Mouse (Mus musculus) lung, postnatal 0 days (tissue): Measurements from ENCODE around the gene Jagn1. TPM values are rescaled to one million over a fixed set of nuclear protein-coding genes. Genes with fewer than 3 reads are reported as not detected.

Source experiments
- ATAC-seq: fragments of 200-750 bp; cut with Nextera tagmentation; 2 replicates; pipeline ENCODE4 v1.8.0; 2017; ENCODE audit warnings: moderate library complexity
- DNase-seq: peaks from one replicate; pipeline ENCODE4 v3.0.0-alpha.2; 2016; ENCODE audit warnings: low spot score
- H3K27ac ChIP-seq: fragments of 300-500 bp; sonication (generic); 2 replicates; pipeline ENCODE4 v1.5.1; 2014; ENCODE audit warnings: antibody characterized with exemption, mild to moderate bottlenecking, low read length, mixed read lengths
- H3K27me3 ChIP-seq: fragments of 300-500 bp; sonication (generic); replicated peaks from 2 replicates; pipeline ENCODE4 v1.6.1; 2014; ENCODE audit warnings: low read length, mixed read lengths; ENCODE audit not compliant: insufficient read depth
- H3K36me3 ChIP-seq: fragments of 300-500 bp; sonication (generic); 2 replicates; pipeline ENCODE4 v1.6.1; 2014; ENCODE audit warnings: low read length, mixed read lengths; ENCODE audit not compliant: insufficient read depth
- H3K4me1 ChIP-seq: fragments of 300-500 bp; sonication (generic); 2 replicates; pipeline ENCODE4 v1.6.1; 2014; ENCODE audit warnings: antibody characterized with exemption, low read depth, low read length, mixed read lengths; ENCODE audit not compliant: insufficient read depth
- H3K4me2 ChIP-seq: fragments of 300-500 bp; sonication (generic); replicated peaks from 2 replicates; pipeline ENCODE4 v1.6.1; 2014; ENCODE audit warnings: low read depth, mild to moderate bottlenecking, low read length, moderate library complexity, mixed read lengths
- H3K4me3 ChIP-seq: fragments of 300-500 bp; sonication (generic); 2 replicates; pipeline ENCODE4 v1.5.1; 2014; ENCODE audit warnings: low read depth, low read length
- H3K9ac ChIP-seq: fragments of 300-500 bp; sonication (generic); replicated peaks from 2 replicates; pipeline ENCODE4 v1.6.1; 2014; ENCODE audit warnings: low read depth, mild to moderate bottlenecking
- H3K9me3 ChIP-seq: fragments of 300-500 bp; sonication (generic); 2 replicates; pipeline ENCODE4 v1.6.1; 2016; ENCODE audit warnings: low read length, mixed read lengths
- CTCF ChIP-seq: IDR thresholded peaks from 2 replicates; pipeline ENCODE4 v1.5.1; 2016; ENCODE audit warnings: antibody characterized with exemption, mild to moderate bottlenecking
- EP300 ChIP-seq: IDR thresholded peaks from 2 replicates; pipeline ENCODE4 v1.6.1; 2016; ENCODE audit warnings: antibody characterized with exemption, mild to moderate bottlenecking, control low read depth
- WGBS: fragments of 180-500 bp; shearing (Covaris S2); extraction: QIAGEN DNeasy Blood & Tissue Kit; methylation state at CpG from one replicate; pipeline ENCODE4 v1.1.7; 2014; 5-methylcytosine and 5-hydroxymethylcytosine counted together
- microRNA-seq: library from miRNA; unstranded; fragments of <30 nt; microRNA quantifications from one replicate; pipeline ENCODE4, GENCODE M21; 2016
- polyA plus RNA-seq: library from polyadenylated mRNA; unstranded; fragments of >200 nt; fragmentation: Nextera tagmentation; extraction: Ambion mirVana; gene quantifications from 2 replicates; pipeline ENCODE4 v1.2.1, GENCODE M21; 2015

Jagn1 gene
- polyA plus RNA-seq, 1 experiment from 2014 or later = 60.1 TPM

DNA sequence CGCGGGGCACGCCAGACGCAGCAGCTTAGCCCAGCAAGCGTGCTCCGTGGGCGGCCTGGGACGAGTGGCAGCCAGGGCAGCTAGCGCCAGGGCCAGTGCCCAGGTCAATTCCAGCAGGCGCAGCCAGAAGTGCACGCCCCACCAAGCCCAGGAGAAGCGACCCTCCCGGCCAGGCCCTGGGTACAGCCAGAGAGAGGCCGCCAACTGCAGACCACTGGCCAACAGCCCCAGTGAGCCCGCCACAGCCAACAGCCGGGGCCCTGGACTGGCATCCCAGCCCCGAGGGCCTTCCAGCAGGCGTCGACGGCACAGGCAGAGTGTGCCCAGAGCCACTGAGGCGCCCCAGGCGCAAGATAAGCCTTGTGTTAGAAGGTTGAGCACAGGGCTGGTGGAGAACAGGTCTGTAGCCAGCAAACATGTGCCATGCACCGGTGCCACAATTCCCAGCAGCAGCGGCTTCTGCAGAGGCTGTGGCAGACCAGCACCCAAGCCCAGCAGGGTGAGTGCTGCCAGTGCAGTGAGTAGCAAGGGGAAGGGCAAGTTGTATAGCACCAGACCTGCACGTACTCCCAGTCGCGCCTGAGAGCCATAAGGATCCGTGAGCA is 52.8 kb downstream of the Jagn1 start:
- no peak for DNase-seq
- no peak for ATAC-seq
- Histone ChIP-seq H3K27ac (no peak overlapping the region), H3K4me2 (peak overlapping the region; percentile 57), H3K4me1 (no peaks in the 10 kb centered on the region), H3K9me3 (no peaks in the 10 kb centered on the region), H3K27me3 (no peaks in the 10 kb centered on the region), H3K36me3 (peaks cover 4% of the 10 kb centered on the region; the same call in 1 of the 2 replicates), H3K4me3 (peak overlapping the region; percentile 38), H3K9ac (no peak overlapping the region)
- no peak for TF ChIP-seq EP300
- TF ChIP-seq CTCF = no peak
- 34% methylated on average over 26 of the region's 28 CpGs for WGBS

Small RNA genes within 50 kb of the gene (microRNA-seq; reads per million reads assigned to microRNA genes)
- not detected for gene Gm24387

Other genes starting within 250 kb of the Jagn1 start
- gene Lhfpl4, start 247.2 kb upstream of the Jagn1 start, polyA plus RNA-seq = 0.25 and 0.39 TPM in 2 replicates
- gene Mtmr14, start 204.7 kb upstream of the Jagn1 start, polyA plus RNA-seq = 27.4 and 33.6 TPM in 2 replicates
- gene Cpne9, start 160.3 kb upstream of the Jagn1 start, polyA plus RNA-seq = not detected in 2 replicates
- gene Brpf1, start 135.4 kb upstream of the Jagn1 start, polyA plus RNA-seq = 8.2 and 9.2 TPM in 2 replicates
- 11.7 and 12.4 TPM in 2 replicates for gene Ogg1, start 115.6 kb upstream of the Jagn1 start, polyA plus RNA-seq
- 110 and 129 TPM in 2 replicates for gene Camk1, start 98.6 kb upstream of the Jagn1 start, polyA plus RNA-seq
- gene Tada3, start 64.7 kb upstream of the Jagn1 start, polyA plus RNA-seq = 33.2 and 36.7 TPM in 2 replicates
- 349 and 358 TPM in 2 replicates for gene Arpc4, start 64.5 kb upstream of the Jagn1 start, polyA plus RNA-seq
- 11.5 and 12.4 TPM in 2 replicates for gene Ttll3, start 53.3 kb upstream of the Jagn1 start, polyA plus RNA-seq
- 11.4 and 12.3 TPM in 2 replicates for gene Rpusd3, start 23.2 kb upstream of the Jagn1 start, polyA plus RNA-seq
- 1.1 and 1.3 TPM in 2 replicates for gene Cidec, start 6.8 kb upstream of the Jagn1 start, polyA plus RNA-seq
- gene Il17re, start 15.9 kb downstream of the Jagn1 start, polyA plus RNA-seq = 16.2 and 19.4 TPM in 2 replicates
- gene Il17rc, start 28.9 kb downstream of the Jagn1 start, polyA plus RNA-seq = 30.1 and 31.1 TPM in 2 replicates
- 25.5 and 27.2 TPM in 2 replicates for gene Creld1, start 40.7 kb downstream of the Jagn1 start, polyA plus RNA-seq
- 0.20 and 0.30 TPM in 2 replicates for gene Prrt3, start 59.4 kb downstream of the Jagn1 start, polyA plus RNA-seq
- gene Emc3, start 89.1 kb downstream of the Jagn1 start, polyA plus RNA-seq = 93.7 and 95.7 TPM in 2 replicates
- 0.53 and 1.0 TPM in 2 replicates for gene Fancd2, start 89.1 kb downstream of the Jagn1 start, polyA plus RNA-seq
- 0.18 TPM in 1 of 2 replicates, not detected in the other for gene Fancd2os, start 158.1 kb downstream of the Jagn1 start, polyA plus RNA-seq
- gene Brk1, start 162.2 kb downstream of the Jagn1 start, polyA plus RNA-seq = 215 and 225 TPM in 2 replicates
- gene Vhl, start 181.4 kb downstream of the Jagn1 start, polyA plus RNA-seq = 28.2 and 30.6 TPM in 2 replicates
- 15.6 and 16.1 TPM in 2 replicates for gene Irak2, start 195.9 kb downstream of the Jagn1 start, polyA plus RNA-seq